Mouse (Mus musculus) common myeloid progenitor, adult 5-6 weeks (primary cell): ENCODE data around the gene Gas7. TPM values are rescaled to one million over a fixed set of nuclear protein-coding genes. Genes with fewer than 3 reads are reported as not detected.

Experiments
- ATAC-seq: replicated peaks from 2 replicates; pipeline ENCODE4 v1.8.0; 2016; ENCODE audit warnings: low read depth, mild to moderate bottlenecking, moderate TSS enrichment, inconsistent platforms; ENCODE audit not compliant: poor library complexity, severe bottlenecking
- total RNA-seq: library from RNA; stranded (forward); fragments of 200-1000, 187-1606 nt; gene quantifications from 2 replicates; pipeline ENCODE4 v1.2.3, GENCODE M21; 2017

The Gas7 gene
- total RNA-seq, 1 experiment from 2014 or later, result 3.2 TPM

DNA sequence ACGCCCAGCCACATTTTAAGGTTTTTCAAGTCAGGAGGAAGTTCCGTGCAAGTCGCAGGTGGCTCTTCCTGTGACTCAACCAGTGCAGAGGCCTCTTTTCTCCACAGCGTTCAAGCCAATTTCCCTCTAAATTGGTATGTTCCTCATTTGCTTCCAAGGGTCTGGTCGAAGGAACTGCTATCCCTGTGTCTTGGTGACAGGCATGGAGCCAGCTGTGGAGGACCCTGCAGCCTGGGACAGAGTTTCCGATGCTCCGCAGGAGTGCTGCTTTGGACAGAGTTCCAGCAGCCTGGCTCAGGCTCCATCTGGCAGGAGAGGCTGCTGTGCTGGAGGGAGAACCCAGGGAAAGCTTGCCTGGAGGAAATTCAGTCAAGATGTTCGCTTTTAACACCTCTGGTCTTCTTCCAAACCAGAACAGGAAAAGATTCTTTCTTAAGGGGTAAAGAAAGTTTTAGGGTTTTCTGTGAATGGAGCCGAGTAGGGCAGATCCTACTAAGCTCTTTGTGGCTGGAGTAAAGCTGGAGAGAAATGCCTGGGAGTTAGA, 27.1 kb downstream of the Gas7 start:
- peak; percentile 45 for ATAC-seq

DNA sequence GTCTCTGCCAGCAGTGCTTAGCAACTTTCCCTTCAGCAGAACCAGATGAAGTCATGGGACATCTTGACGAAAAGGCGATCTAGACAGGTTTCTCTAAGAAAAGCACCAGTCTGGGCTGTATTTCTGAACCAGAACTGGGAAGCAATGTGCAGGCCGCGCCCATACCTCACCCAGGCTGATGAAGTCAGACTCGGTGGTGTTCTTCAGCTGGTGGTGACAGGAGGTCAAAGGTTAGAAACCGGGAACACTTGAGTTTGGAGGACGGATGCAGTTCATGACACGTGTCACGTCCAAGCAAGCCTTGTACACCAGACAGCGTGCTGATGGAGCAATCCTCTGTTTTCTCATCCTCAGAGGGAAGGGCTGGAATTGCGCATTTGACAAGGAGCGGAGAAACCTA, 32.9 kb downstream of the Gas7 start:
- ATAC-seq, result no peak

DNA sequence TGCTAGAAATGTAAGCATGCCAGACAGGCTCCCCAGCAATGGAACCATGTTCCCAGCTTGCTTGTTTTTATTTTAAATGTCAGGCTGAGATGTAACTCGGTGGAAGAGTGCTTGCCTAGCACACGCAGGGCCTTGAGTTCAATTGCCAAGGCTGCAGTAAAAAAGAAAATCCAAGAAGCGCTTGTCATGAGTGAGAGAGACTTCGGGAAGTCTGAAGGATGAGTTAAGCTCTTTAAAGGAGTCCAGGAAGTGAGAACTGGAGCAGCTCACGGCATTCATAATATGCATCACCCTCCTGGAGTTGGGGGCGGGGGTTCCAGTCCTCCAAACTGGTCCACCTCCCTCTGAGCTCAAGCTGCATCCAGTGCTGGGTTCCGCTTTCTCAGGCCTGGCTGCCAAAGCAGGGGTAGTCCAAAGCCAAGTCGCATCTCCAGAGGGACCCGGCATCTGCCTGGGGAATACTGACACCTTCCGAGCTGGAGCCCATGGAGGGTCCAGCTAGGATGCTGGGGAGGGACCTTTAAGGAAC, 34.5 kb downstream of the Gas7 start:
- no peak for ATAC-seq

DNA sequence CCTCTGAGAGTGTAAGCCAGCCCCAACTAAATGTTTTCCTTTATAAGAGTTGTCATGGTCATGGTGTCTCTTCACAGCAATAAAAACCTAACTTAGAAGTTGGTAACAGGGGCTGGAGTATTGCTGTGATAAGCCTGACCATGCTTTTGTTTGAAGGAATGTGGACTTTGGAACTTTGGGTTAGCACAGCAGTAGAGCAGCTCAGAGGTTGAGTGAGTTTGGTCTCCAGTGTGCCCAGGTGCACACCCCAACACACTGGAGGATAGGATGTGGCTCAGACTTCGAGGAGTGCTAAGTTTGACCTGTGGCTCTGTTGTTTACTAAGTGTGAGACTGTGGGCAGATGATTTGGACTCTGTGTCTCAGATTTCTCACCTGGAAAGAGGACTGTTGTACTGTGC, 41.6 kb downstream of the Gas7 start:
- no peak for ATAC-seq

- ATAC-seq, result no peak
Observed at GRCm38 (mm10) chr11:67500115-67500514, 44.9 kb downstream of the Gas7 start.

DNA sequence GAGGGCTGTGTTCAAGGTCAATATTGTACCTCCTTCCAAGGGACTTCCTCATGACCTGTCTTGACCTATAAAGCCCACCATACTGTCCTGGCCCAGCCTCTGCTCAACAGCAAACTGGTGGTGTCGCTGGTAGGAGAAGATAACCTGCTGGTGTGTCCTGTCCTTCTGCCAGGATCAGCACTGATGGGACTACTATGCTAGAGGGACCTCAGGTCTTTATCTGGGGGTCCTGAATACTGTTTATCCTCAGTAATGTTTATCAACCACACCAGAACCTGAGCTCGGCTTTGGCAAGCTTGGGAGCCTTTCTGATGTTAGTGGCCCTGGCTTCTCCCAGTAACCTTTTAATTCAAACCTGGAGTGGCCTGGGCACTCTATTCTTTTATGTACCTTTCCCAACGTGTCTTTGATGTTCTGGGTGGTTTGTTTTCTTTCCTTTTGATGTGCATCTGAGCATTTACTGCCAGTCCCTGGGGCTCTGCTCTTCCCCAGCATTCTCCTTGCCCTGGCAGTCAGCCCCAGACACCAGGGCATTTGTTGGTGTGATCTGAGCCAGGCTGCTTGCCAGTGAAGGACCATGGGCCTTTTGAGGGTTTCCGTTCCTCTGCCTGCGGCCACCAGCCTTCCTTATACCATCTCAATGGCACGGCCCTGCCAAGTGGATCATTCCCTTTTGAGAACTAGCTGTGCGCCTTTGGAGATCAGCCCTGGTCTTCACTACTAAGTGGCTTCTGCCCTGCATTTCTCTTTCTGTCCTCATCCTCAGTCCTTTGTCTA, 46.4 kb downstream of the Gas7 start:
- ATAC-seq, result peak; percentile 63; the same call in 1 of the 2 replicates

DNA sequence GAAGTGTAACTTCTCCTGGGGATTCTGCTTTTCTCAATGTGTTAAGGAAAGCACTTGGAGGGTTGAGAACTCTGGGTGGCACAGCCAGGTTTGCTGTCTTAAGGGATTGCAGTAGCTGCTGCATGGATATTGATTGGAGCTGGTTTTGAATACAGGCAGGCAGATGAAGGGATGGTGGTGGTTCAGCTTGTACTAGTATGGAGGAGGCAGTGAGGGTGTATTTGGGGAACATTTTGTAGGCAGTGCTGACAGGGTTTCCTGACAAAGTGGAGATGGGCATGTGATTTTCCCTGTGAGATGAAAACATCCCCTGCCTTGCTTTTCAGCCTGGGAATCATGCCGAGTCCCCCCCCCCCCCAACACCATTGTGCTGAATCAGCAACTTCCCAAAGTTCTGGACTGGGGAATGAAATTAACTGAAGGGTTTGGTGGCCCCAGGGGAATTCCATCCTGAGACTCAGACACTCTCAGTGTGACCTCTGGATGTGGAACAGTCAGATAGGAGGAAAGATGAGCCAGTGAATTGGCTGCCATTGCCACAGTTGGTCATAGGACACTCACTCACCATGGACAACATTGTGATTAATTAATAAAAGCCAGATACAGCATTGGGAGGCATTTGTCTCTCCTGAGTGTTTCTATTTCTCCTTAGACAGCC, 54.1 kb downstream of the Gas7 start:
- no peak for ATAC-seq

- no peak for ATAC-seq
Observed at GRCm38 (mm10) chr11:67510831-67511230, 55.6 kb downstream of the Gas7 start.

- no peak for ATAC-seq
Observed at GRCm38 (mm10) chr11:67513001-67513400, 57.8 kb downstream of the Gas7 start.

DNA sequence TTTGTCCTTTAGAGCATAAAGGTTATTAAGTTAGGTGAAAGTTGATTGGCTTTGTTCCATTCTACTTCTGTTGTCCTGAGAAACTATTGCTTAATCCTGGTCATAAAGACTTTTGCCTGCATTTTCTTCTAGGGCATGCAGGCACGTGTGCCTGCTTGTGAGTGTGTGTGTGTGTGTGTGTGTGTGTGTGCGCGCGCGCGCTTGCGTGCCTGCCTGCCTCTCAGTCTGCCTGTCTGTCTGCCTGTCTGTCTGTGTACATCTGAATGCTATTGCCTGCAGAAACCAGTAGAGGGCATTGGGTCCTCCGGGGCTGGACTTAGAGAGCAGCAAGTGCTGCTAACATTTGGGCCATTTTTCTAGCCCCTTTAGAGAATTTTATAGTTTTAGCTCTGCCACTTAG, 59.2 kb downstream of the Gas7 start:
- peak; percentile 66 for ATAC-seq

- no peak for ATAC-seq
Observed at GRCm38 (mm10) chr11:67515020-67515911, 60.0 kb downstream of the Gas7 start.

- no peak for ATAC-seq
Observed at GRCm38 (mm10) chr11:67515912-67516305, 60.7 kb downstream of the Gas7 start.

- no peak for ATAC-seq
Observed at GRCm38 (mm10) chr11:67517748-67518147, 62.5 kb downstream of the Gas7 start.

DNA sequence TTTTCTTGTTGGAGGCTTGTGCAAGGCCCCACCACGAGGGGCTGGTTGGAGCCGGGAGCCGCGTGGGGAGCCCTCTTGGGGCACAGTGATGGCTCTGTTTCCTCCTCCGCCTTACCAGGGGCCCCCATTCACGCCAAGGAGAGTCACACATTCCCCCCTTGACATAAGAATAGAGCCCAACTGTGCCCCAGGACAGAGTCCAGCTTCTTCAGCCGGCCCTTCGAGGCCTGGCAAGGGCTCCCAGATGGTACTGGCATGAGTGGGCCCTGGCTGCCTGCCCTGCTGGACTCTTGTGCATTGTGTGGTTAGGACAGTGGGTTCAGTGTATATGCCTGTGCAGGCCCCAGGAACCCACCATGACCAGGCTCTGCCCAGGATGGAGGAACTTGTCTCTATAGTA, 63.7 kb downstream of the Gas7 start:
- no peak for ATAC-seq

- ATAC-seq, result no peak
Observed at GRCm38 (mm10) chr11:67522671-67523070, 67.4 kb downstream of the Gas7 start.

- ATAC-seq, result no peak
Observed at GRCm38 (mm10) chr11:67523806-67524205, 68.6 kb downstream of the Gas7 start.

- ATAC-seq, result no peak
Observed at GRCm38 (mm10) chr11:67524731-67525130, 69.5 kb downstream of the Gas7 start.

GRCm38 (mm10) chr11:67525841-67526240, 70.6 kb downstream of the Gas7 start:
- no peak for ATAC-seq

- ATAC-seq, result peak; percentile 96
Observed at GRCm38 (mm10) chr11:67526621-67527545, 71.6 kb downstream of the Gas7 start.
